Mouse (Mus musculus) forebrain, embryonic 11.5 days (tissue): ENCODE measurements around the gene Rsrc1. TPM values are rescaled to one million over a fixed set of nuclear protein-coding genes. Genes with fewer than 3 reads are reported as not detected.
A peak's percentile ranks its signal among the peaks of the same experiment; 100 is the strongest.

Experiments used
- ATAC-seq: fragments of 200-750 bp; cut with Nextera tagmentation; replicated peaks from 2 replicates; pipeline ENCODE4 v1.8.0; 2017; ENCODE audit warnings: moderate TSS enrichment; ENCODE audit not compliant: low FRiP score
- DNase-seq: peaks from one replicate; pipeline ENCODE4 v3.0.0-alpha.2; 2017; ENCODE audit warnings: low spot score
- H3K27ac ChIP-seq: fragments of 300-500 bp; sonication (generic); 2 replicates; pipeline ENCODE4 v1.5.1; 2014; ENCODE audit warnings: low read depth, low read length
- H3K27me3 ChIP-seq: fragments of 300-500 bp; sonication (generic); 2 replicates; pipeline ENCODE4 v1.6.1; 2014; ENCODE audit warnings: mild to moderate bottlenecking, low read length, mixed read lengths; ENCODE audit not compliant: control insufficient read depth, insufficient read depth
- H3K36me3 ChIP-seq: fragments of 300-500 bp; sonication (generic); 2 replicates; pipeline ENCODE4 v1.6.1; 2014; ENCODE audit warnings: mild to moderate bottlenecking, low read length, moderate library complexity, mixed read lengths; ENCODE audit not compliant: control insufficient read depth, insufficient read depth
- H3K4me1 ChIP-seq: fragments of 300-500 bp; sonication (generic); replicated peaks from 2 replicates; pipeline ENCODE4 v1.6.1; 2014; ENCODE audit warnings: low read length, mixed read lengths; ENCODE audit not compliant: control insufficient read depth, insufficient read depth
- H3K4me2 ChIP-seq: fragments of 300-500 bp; sonication (generic); 2 replicates; pipeline ENCODE4 v1.6.1; 2014; ENCODE audit warnings: low read depth, mild to moderate bottlenecking, low read length, moderate library complexity, mixed read lengths; ENCODE audit not compliant: severe bottlenecking
- H3K4me3 ChIP-seq: fragments of 300-500 bp; sonication (generic); 2 replicates; pipeline ENCODE4 v1.5.1; 2014; ENCODE audit warnings: low read depth, low read length
- H3K9ac ChIP-seq: fragments of 300-500 bp; sonication (generic); 2 replicates; pipeline ENCODE4 v1.6.1; 2014; ENCODE audit warnings: low read length
- H3K9me3 ChIP-seq: fragments of 300-500 bp; sonication (generic); 2 replicates; pipeline ENCODE4 v1.6.1; 2016; ENCODE audit warnings: low read length, mixed read lengths; ENCODE audit not compliant: control insufficient read depth
- WGBS: fragments of 180-500 bp; shearing (Covaris S2); extraction: QIAGEN DNeasy Blood & Tissue Kit; methylation state at CpG from one replicate; pipeline ENCODE4 v1.1.7; 2014; 5-methylcytosine and 5-hydroxymethylcytosine counted together
- polyA plus RNA-seq: library from polyadenylated mRNA; unstranded; fragments of >200 nt; fragmentation: Nextera tagmentation; extraction: Ambion mirVana; gene quantifications from 2 replicates; pipeline ENCODE4 v1.2.1, GENCODE M21; 2014

Rsrc1 gene
- polyA plus RNA-seq, 1 experiment from 2014 or later: 44.6 TPM

DNA sequence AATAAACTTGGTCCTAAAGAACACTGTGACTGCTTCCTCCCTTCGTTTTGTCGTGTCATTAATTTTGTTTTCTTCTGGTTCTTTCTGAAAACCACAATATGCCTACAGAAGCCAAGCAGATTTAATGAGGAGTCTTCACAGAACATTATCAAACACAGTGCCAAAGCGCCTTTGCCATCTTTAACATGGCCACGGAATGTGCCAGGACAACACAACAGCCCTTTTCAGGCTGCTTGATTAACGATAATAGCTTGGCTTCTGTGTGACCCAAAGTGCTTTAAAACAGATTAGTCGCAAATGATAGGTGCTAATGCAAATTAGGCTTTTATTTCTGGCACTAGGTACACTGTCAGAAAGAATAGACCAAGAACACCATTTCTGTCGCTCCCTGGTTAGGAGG lies 377.2 kb downstream of the Rsrc1 start:
- no peak for ATAC-seq

DNA sequence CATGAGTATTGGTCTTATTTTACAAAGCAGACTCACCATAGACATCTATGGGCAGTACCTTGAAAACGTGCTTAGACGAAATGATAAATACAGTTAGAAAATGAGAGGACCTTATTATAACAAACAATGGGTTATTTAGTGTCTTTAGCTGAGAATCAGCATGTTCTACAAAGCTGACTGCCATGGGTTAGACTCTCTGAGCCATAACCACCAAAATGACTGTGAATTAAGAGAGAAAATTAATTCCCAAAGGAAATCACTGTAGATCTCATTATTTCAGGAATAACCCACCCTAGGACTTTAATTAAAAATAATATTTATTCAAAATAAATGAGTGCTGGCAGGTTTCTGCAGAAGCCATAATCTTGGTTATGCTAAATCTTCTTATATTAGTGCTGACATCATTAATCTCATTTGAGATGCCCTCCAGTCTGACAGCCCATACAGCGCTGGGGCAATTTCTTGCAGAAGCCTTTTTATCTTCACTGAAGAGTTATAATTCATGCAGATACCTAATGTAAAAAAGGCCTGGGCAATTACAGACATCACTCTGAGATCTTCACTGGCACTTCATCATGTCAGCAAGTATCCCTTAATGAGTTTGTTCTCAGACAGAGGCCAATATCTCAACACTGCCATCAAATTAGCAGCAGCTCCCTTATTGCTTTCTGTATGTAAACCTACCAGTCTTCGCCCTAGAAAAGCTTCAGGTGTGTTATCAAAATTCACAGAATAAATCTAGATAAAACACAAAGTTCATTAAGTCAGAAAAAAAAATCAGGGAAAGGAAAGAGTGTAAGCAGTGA lies 385.1 kb downstream of the Rsrc1 start:
- ATAC-seq (no peak), DNase-seq (no peak)
- Histone ChIP-seq H3K9ac (no peak overlapping the region), H3K9me3 (no peaks in the 10 kb centered on the region), H3K4me2 (no peak overlapping the region), H3K27me3 (no peaks in the 10 kb centered on the region), H3K36me3 (no peaks in the 10 kb centered on the region), H3K4me1 (no peaks in the 10 kb centered on the region), H3K27ac (no peak overlapping the region), H3K4me3 (no peak overlapping the region)
- WGBS: 85% methylated on average over 4 of the region's 4 CpGs

More for the DNA sequence above, 377.2 kb downstream of the Rsrc1 start:
- DNase-seq: no peak
- Histone ChIP-seq H3K9me3 (no peaks in the 10 kb centered on the region), H3K4me2 (no peak overlapping the region), H3K27me3 (no peaks in the 10 kb centered on the region), H3K9ac (no peak overlapping the region), H3K4me1 (no peaks in the 10 kb centered on the region), H3K36me3 (no peaks in the 10 kb centered on the region), H3K27ac (no peak overlapping the region), H3K4me3 (no peak overlapping the region)
- WGBS: 62% methylated on average over 7 of the region's 7 CpGs

DNA sequence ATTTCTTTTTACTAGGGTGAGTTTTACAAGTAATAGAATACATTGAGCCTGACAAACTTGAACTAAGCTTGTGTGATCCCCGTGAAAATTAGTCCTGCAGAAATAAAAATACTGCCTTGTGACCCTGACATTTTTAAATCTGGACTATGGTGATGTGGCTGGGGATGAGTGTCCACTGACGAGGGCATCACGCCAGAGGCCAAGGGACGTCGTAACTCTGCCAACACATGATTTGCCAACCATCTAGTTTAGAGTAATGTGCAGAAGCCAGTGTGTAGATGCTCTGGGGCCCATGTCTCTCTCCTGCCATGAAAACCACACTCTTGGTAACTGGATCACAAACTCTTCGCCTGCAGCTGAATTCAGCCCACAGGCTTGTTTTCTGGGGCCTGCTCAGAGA lies 386.3 kb downstream of the Rsrc1 start:
- 87% methylated on average over 6 of the region's 6 CpGs for WGBS

DNA sequence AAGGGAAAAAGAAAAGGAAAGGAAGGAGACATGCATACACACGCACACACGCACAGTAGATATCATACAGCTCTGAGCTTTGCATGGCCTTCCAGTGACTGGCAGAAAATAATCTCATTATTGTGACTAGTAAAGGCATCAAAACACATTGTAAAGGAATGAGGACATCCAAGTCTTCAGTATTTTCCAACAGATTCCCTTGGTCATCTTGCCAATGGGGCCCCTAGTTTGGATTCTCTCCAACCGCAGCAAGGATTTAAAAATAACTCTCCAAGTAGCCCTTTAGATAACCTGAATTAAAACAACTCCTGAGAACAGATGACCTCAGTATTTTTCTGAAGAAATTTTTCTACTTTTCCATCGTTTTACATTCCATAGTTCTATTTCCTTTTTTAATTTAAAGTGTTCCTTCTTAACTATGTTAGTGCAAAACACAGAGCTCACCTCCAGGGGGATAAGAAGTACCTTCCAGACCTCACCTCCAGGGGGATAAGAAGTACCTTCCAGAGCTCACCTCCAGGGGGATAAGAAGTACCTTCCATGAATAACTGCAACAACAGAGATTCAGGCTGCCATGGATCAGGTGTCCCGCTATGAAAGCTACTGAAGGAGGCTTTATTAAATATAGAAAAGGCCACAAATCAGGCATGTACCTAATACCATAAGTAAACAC lies 388.4 kb downstream of the Rsrc1 start:
- DNase-seq: no peak
- H3K27me3 ChIP-seq: peaks cover 1% of the 10 kb centered on the region; the same call in 1 of the 2 replicates
- no peak for ATAC-seq
- H3K36me3 ChIP-seq: no peaks in the 10 kb centered on the region
- H3K27ac ChIP-seq: no peak overlapping the region
- no peak overlapping the region for H3K4me2 ChIP-seq
- WGBS: 77% methylated on average over 5 of the region's 5 CpGs
- no peaks in the 10 kb centered on the region for H3K4me1 ChIP-seq
- no peak overlapping the region for H3K4me3 ChIP-seq
- no peaks in the 10 kb centered on the region for H3K9me3 ChIP-seq
- H3K9ac ChIP-seq: no peak overlapping the region

More for the DNA sequence above, 386.3 kb downstream of the Rsrc1 start:
- Histone ChIP-seq H3K27ac (no peak overlapping the region), H3K4me2 (no peak overlapping the region), H3K36me3 (no peaks in the 10 kb centered on the region), H3K4me3 (no peak overlapping the region), H3K9ac (no peak overlapping the region), H3K9me3 (no peaks in the 10 kb centered on the region), H3K27me3 (no peaks in the 10 kb centered on the region), H3K4me1 (no peaks in the 10 kb centered on the region)
- DNase-seq (no peak), ATAC-seq (no peak)

DNA sequence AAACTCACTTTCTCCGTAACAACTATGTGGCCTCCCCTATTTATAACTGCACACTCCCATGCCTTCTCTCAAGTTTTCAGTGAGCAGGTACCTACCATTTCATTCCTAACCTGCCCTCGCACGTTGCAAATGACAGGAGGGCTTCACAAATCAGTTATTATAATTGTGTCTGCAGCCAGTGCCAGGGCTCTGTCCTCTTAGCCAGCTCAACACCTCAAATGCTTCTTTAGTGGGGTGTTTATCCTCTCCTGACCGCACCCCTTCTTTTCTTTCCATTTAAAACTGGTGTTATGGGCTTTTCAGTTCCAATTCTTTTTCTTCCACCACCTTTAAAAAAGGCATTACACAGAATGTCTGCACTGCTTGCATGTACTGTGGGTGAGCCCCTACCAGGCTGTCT lies 391.0 kb downstream of the Rsrc1 start:
- no peak for DNase-seq
- whole genome bisulfite sequencing: 63% methylated on average over 4 of the region's 4 CpGs
- Histone ChIP-seq H3K9ac (no peak overlapping the region), H3K9me3 (no peaks in the 10 kb centered on the region), H3K36me3 (no peaks in the 10 kb centered on the region), H3K27ac (no peak overlapping the region), H3K4me2 (no peak overlapping the region), H3K4me1 (no peaks in the 10 kb centered on the region), H3K27me3 (peaks cover 4% of the 10 kb centered on the region; the same call in 1 of the 2 replicates), H3K4me3 (no peak overlapping the region)
- ATAC-seq: no peak

DNA sequence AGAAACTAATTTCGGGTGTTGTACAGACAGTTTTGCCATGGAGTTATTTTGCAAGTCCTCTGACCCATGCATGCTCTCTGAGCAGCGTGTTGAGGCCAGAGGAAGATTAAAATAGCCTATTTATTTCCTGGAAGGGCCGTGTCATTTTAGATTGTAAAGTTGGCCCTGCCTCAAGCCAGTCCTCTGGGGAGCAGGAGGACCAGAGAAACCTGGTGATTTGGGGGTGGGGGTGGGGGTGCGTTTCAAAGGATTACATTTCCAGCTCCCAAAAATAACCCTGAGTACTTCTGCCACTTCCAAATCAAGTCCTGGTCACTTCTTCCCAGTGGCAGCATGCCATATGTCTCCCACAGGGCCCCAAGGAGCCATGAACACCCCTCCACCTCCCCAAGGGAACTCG lies 391.6 kb downstream of the Rsrc1 start:
- Histone ChIP-seq H3K9me3 (no peaks in the 10 kb centered on the region), H3K9ac (no peak overlapping the region)
- ATAC-seq: no peak

DNA sequence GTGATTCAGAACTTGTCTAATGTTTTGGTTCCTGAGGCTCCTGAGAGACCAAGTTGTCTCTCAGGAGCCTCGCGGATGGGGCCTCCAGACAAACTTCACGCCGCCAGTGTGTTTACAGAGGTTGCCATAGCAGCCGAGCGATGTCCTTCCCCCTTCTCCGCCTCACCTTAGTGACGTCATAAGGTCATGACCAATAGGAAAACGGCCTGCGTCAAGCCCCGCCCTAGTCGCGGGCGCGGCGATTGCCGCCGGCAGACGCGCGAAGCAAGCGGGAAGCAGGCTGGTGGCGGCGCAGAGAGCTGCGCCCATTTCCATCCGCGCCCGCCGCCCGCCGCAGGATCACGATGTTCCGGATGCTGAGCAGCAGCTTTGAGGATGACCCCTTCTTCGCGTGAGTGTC lies 392.7 kb downstream of the Rsrc1 start, which contains the start of gene Mlf1:
Mlf1 (plus strand) TSS at position 226 of the 400 bp plus-strand sequence.
- ATAC-seq (peak; percentile 99), DNase-seq (peak; percentile 94)
- WGBS: under 1% methylated on average over 35 of the region's 35 CpGs
- Histone ChIP-seq H3K9me3 (no peaks in the 10 kb centered on the region), H3K4me2 (peak within 1 kb of the TSS; percentile 78), H3K27me3 (peaks cover 4% of the 10 kb centered on the region; the same call in 1 of the 2 replicates), H3K36me3 (no peaks in the 10 kb centered on the region), H3K9ac (peak within 1 kb of the TSS; percentile 66), H3K4me1 (no peaks in the 10 kb centered on the region), H3K4me3 (peak within 1 kb of the TSS; percentile 42), H3K27ac (no peak within 1 kb of the TSS)

More for the DNA sequence above, 391.6 kb downstream of the Rsrc1 start:
- DNase-seq: no peak
- H3K27ac ChIP-seq: no peak overlapping the region
- H3K4me3 ChIP-seq: no peak overlapping the region
- WGBS: 58% methylated on average over 5 of the region's 5 CpGs
- peaks cover 4% of the 10 kb centered on the region; the same call in 1 of the 2 replicates for H3K27me3 ChIP-seq
- H3K4me1 ChIP-seq: no peaks in the 10 kb centered on the region
- H3K4me2 ChIP-seq: no peak overlapping the region
- no peaks in the 10 kb centered on the region for H3K36me3 ChIP-seq

DNA sequence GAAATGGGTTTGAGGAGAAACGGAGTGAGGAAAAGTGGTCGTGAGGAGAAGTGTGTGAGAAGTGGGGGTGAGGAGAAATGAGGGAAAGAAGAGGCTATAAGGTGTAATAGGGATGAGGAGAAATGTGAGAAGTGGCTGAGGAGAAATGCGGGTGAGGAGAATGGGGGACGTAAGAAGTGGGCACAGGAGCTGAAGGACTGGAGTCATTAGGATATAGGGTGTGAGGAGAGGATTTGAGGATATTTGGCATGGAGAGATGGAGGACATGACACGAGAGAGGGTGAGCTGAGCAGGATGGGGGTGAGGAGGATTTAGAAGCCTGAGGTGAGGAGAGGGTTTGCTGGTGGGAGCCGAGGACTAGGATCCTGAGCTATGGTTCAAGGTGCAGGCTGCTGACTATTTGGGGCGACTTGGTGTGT lies 393.2 kb downstream of the Rsrc1 start:
- DNase-seq: peak; percentile 52
- Histone ChIP-seq H3K36me3 (no peaks in the 10 kb centered on the region), H3K4me1 (no peaks in the 10 kb centered on the region), H3K27ac (no peak overlapping the region), H3K9ac (peak overlapping the region; percentile 66), H3K4me2 (peak overlapping the region; percentile 78), H3K4me3 (peak overlapping the region; percentile 42), H3K9me3 (no peaks in the 10 kb centered on the region), H3K27me3 (peaks cover 4% of the 10 kb centered on the region; the same call in 1 of the 2 replicates)
- ATAC-seq: peak; percentile 65
- WGBS: 38% methylated on average over 7 of the region's 7 CpGs
